Mouse (Mus musculus) embryonic facial prominence, embryonic 10.5 days (tissue): ENCODE results near the gene Sh3d21. TPM values are rescaled to one million over a fixed set of nuclear protein-coding genes. Genes with fewer than 3 reads are reported as not detected.

ENCODE experiments used
- DNase-seq: peaks from one replicate; pipeline ENCODE4 v3.0.0-alpha.2; 2017; ENCODE audit warnings: low spot score
- H3K27ac ChIP-seq: fragments of 300-500 bp; sonication (generic); replicated peaks from 2 replicates; pipeline ENCODE4 v1.5.1; 2016; ENCODE audit warnings: mild to moderate bottlenecking
- H3K27me3 ChIP-seq: fragments of 300-500 bp; sonication (generic); replicated peaks from 2 replicates; pipeline ENCODE4 v1.6.1; 2016; ENCODE audit warnings: low read depth, mild to moderate bottlenecking; ENCODE audit not compliant: poor library complexity, severe bottlenecking
- H3K36me3 ChIP-seq: fragments of 300-500 bp; sonication (generic); replicated peaks from 2 replicates; pipeline ENCODE4 v1.6.1; 2016; ENCODE audit warnings: mild to moderate bottlenecking, moderate library complexity
- H3K4me1 ChIP-seq: fragments of 300-500 bp; sonication (generic); 2 replicates; pipeline ENCODE4 v1.6.1; 2016
- H3K4me3 ChIP-seq: fragments of 300-500 bp; sonication (generic); 2 replicates; pipeline ENCODE4 v1.5.1; 2016; ENCODE audit warnings: mild to moderate bottlenecking, moderate library complexity
- H3K9me3 ChIP-seq: fragments of 300-500 bp; sonication (generic); 2 replicates; pipeline ENCODE4 v1.6.1; 2016; ENCODE audit warnings: mild to moderate bottlenecking
- WGBS: fragments of 180-500 bp; shearing (Covaris S2); methylation state at CpG from one replicate; pipeline ENCODE4 v1.1.7; 2016; 5-methylcytosine and 5-hydroxymethylcytosine counted together
- polyA plus RNA-seq: library from polyadenylated mRNA; unstranded; fragments of >200 nt; fragmentation: Nextera tagmentation; extraction: Ambion mirVana; gene quantifications from 2 replicates; pipeline ENCODE4 v1.2.1, GENCODE M21; 2016

Gene Sh3d21
- polyA plus RNA-seq, 1 experiment from 2014 or later, result 3.1 TPM

- no peaks in the 10 kb centered on the region for H3K9me3 ChIP-seq
- H3K27ac ChIP-seq, result no peak overlapping the region
- DNase-seq, result no peak
- H3K4me1 ChIP-seq, result peaks cover 47% of the 10 kb centered on the region
- WGBS, result 80% methylated on average over 4 of the region's 4 CpGs
- H3K36me3 ChIP-seq, result peaks cover 10% of the 10 kb centered on the region; the same call in 1 of the 2 replicates
- no peak overlapping the region for H3K4me3 ChIP-seq
- H3K27me3 ChIP-seq, result no peaks in the 10 kb centered on the region
These were observed 50.0 kb downstream of the Sh3d21 start for GRCm38 (mm10) chr4:126113243-126113642.

- H3K36me3 ChIP-seq, result no peaks in the 10 kb centered on the region
- 22% methylated on average over 7 of the region's 7 CpGs for WGBS
- H3K4me3 ChIP-seq, result peak overlapping the region; percentile 36; the same call in 1 of the 2 replicates
- H3K4me1 ChIP-seq, result peaks cover 57% of the 10 kb centered on the region
- DNase-seq, result no peak
- no peaks in the 10 kb centered on the region for H3K27me3 ChIP-seq
- no peaks in the 10 kb centered on the region for H3K9me3 ChIP-seq
- H3K27ac ChIP-seq, result peak overlapping the region; percentile 79
These were observed 52.1 kb downstream of the Sh3d21 start for GRCm38 (mm10) chr4:126111153-126111549.

GRCm38 (mm10) chr4:126110374-126111152 is 52.7 kb downstream of the Sh3d21 start:
- Histone ChIP-seq H3K4me1 (peaks cover 57% of the 10 kb centered on the region), H3K4me3 (peak overlapping the region; percentile 36; the same call in 1 of the 2 replicates), H3K36me3 (no peaks in the 10 kb centered on the region), H3K27ac (peak overlapping the region; percentile 79), H3K9me3 (no peaks in the 10 kb centered on the region), H3K27me3 (no peaks in the 10 kb centered on the region)
- DNase-seq, result peak; percentile 24
- WGBS, result 10% methylated on average over 12 of the region's 12 CpGs

DNA sequence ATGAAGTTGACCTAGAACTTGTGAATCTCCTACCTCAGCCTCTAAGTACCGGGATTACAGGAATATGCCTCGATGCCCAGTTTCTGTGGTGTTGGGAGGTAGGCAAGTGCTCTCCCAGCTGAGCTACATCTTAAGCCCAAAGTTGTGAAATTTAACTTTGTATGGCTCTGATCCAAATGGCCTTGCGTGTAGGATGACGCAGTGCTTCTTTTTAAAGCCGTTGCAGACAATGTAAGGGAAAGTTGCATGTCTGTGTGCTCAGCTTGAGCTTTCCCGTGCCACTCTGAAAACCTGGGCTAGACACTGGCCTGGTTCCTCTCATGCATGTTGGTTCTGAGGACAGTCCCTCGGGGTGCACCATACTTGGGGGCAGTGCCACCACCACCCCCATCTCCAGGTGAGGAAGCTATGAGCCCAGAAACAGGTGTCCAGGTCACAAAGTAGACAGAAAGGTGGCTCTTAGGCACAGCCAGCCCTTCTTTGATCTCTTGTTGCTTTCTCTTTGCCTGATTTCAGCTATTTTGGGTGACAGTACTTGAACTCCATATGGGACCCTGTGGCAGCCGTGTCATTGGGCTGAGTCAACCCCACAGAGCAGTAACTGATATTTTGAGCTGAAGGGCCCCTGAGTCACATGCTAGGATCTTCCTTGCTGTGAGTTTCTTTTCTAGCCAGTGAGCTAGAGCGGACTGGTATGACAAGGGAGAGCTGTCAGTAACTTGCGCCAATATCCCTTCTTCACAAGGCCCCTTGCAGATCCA is 53.5 kb downstream of the Sh3d21 start:
- no peak for DNase-seq
- H3K4me3 ChIP-seq, result peak overlapping the region; percentile 36; the same call in 1 of the 2 replicates
- peaks cover 62% of the 10 kb centered on the region for H3K4me1 ChIP-seq
- WGBS, result 84% methylated on average over 10 of the region's 10 CpGs
- peak overlapping the region; percentile 79; the same call in 1 of the 2 replicates for H3K27ac ChIP-seq
- H3K27me3 ChIP-seq, result no peaks in the 10 kb centered on the region
- H3K36me3 ChIP-seq, result no peaks in the 10 kb centered on the region
- H3K9me3 ChIP-seq, result no peaks in the 10 kb centered on the region

DNA sequence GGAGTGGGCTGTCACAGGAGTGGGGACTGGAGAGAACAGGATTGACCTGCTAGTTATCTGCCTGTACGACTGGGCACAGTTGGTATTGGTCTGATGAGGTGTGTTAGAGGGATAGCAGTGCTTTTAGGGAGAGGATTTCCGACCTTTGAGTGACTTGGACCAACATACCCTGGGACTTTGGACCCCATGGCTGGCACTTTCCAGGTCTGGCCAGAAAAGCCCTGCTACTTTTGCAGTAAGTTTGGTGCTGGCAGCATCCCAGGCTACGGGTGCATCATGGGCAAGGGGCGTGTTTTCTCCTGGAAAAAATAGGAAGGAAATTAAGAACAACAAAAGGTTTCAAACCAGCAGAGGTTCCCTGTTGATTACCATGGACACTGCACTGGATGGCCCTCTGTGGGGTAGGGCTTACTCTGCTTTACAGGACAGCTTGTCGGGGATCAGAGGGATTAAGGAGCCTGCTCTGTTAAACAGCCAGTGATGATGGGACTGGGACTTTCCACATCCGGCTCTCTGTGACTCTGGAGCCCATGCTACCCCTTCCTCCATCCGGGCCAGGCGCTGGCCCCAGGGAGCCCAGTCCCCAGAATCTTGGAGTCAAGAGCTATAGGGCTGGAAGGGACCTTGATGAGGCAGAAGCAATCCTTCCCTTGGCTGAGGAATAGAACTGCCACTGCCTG is 55.1 kb downstream of the Sh3d21 start:
- Histone ChIP-seq H3K4me3 (no peak overlapping the region), H3K27me3 (no peaks in the 10 kb centered on the region), H3K9me3 (no peaks in the 10 kb centered on the region), H3K4me1 (peaks cover 68% of the 10 kb centered on the region), H3K27ac (no peak overlapping the region), H3K36me3 (no peaks in the 10 kb centered on the region)
- WGBS, result 48% methylated on average over 8 of the region's 8 CpGs
- no peak for DNase-seq

DNA sequence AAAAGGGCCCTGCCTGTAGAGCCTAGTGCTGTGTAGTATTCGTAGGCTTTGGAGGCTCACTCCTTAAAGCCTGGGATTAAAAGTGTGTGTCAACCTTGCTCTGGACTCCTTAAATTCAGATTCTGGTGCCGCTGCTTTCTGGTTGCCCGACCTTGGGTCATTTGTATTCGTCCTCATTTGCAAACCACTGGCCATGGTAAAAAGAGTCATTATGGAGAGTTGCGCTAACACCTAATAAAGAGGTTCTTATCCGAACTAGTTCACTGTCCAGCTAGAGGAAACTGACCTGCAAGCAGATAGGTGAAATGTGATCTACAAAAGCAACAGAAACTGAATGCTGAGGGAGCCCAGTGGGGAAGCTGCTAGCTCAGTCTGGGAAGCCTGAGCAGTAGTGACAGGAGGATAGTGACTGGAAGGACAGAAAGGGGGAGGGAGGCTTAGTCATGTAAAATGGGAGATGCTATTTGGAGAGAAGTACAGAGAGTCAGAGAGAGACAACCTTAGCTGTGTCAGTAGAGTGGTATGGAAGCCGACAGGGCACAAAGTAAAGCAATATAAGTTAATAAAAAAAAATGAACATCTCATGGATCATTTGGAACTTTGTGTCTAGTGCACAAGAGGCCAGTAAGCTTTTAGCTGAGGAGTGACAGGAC is 58.0 kb downstream of the Sh3d21 start:
- Histone ChIP-seq H3K27ac (no peak overlapping the region), H3K36me3 (peaks cover 6% of the 10 kb centered on the region; the same call in 1 of the 2 replicates), H3K27me3 (no peaks in the 10 kb centered on the region), H3K4me1 (peaks cover 63% of the 10 kb centered on the region), H3K4me3 (peak overlapping the region; percentile 83), H3K9me3 (no peaks in the 10 kb centered on the region)
- WGBS, result 57% methylated on average over 7 of the region's 7 CpGs
- no peak for DNase-seq

DNA sequence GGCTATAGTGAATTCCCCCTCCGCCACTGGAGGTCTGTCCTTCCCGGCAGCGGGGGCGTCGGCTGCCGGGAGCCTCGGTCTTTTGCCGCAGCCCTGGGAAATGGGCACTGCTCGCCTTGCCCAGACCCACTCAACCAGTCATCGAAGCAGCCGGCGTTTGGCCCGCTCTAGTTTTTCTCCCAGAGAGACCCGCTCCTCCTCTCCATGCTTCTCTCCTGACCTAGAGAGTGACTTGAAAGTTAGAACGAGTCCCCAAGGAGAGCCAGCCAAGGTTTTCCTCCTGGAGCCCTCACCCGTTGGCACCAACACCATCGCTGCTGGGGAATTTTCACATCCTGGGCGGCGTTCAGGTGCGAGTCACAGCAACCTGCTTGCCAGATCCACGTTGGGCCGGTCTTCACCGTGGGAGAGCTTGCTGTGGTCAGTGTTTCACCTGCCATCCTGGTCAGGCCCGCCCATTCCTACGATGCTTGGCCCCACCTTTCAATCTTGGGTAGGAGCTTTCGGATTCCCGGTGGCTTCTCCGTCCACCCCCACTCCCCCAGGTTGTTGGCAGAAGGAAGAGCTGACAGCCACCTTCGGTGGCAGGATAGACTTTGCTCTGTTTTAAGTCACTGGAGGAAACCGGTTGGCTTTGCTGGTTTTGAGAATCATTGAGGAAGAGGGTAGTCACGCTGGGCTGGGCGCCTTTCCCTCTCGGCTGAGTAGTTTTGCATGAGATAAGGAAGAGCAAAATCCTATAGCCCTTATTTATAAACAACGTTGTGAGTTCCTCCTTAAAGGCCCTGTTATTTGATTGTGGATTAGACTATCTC is 58.8 kb downstream of the Sh3d21 start:
- WGBS, result 4% methylated on average over 34 of the region's 34 CpGs
- Histone ChIP-seq H3K27me3 (no peaks in the 10 kb centered on the region), H3K9me3 (no peaks in the 10 kb centered on the region), H3K27ac (peak overlapping the region; percentile 84), H3K4me1 (peaks cover 55% of the 10 kb centered on the region), H3K36me3 (peaks cover 14% of the 10 kb centered on the region; the same call in 1 of the 2 replicates), H3K4me3 (peak overlapping the region; percentile 83)
- DNase-seq, result peak; percentile 20

DNA sequence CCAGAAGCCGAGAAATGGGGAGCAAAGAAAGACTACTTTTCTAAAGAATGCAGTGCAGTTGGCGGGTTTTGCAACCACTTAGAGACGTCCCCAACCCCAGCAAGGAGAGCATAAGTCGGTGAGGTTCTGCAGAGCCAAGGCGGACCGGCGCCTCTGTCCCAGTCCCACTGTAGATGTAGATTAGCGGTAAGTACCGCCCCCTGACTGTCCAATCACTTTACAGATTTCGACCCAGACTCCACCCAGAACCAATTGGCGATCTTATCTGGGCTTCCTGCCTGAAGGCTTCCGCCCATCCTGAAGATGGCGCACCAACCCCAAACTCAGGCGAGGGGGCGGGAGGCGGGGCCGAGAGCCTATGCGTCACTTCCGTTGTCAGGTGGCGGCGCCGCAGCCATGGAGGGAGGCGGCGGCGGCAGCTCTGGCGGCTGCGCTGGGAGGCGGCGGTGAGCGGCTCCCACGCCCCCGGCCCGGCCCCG is 59.7 kb downstream of the Sh3d21 start, which contains the start of gene Stk40:
Gene Stk40, plus strand, starts transcription at position 368 of the 479 bp plus-strand sequence.
- peaks cover 23% of the 10 kb centered on the region for H3K36me3 ChIP-seq
- peak within 1 kb of the TSS; percentile 84 for H3K27ac ChIP-seq
- H3K9me3 ChIP-seq, result no peaks in the 10 kb centered on the region
- peak; percentile 98 for DNase-seq
- no peaks in the 10 kb centered on the region for H3K27me3 ChIP-seq
- H3K4me1 ChIP-seq, result peaks cover 46% of the 10 kb centered on the region
- under 1% methylated on average over 34 of the region's 34 CpGs for WGBS
- H3K4me3 ChIP-seq, result peak within 1 kb of the TSS; percentile 83

GRCm38 (mm10) chr4:126103057-126103581 is 60.2 kb downstream of the Sh3d21 start:
- no peaks in the 10 kb centered on the region for H3K9me3 ChIP-seq
- peak overlapping the region; percentile 83 for H3K4me3 ChIP-seq
- H3K36me3 ChIP-seq, result peaks cover 28% of the 10 kb centered on the region
- DNase-seq, result peak; percentile 57
- no peaks in the 10 kb centered on the region for H3K27me3 ChIP-seq
- 3% methylated on average over 15 of the region's 15 CpGs for WGBS
- peak overlapping the region; percentile 84 for H3K27ac ChIP-seq
- H3K4me1 ChIP-seq, result peaks cover 41% of the 10 kb centered on the region

DNA sequence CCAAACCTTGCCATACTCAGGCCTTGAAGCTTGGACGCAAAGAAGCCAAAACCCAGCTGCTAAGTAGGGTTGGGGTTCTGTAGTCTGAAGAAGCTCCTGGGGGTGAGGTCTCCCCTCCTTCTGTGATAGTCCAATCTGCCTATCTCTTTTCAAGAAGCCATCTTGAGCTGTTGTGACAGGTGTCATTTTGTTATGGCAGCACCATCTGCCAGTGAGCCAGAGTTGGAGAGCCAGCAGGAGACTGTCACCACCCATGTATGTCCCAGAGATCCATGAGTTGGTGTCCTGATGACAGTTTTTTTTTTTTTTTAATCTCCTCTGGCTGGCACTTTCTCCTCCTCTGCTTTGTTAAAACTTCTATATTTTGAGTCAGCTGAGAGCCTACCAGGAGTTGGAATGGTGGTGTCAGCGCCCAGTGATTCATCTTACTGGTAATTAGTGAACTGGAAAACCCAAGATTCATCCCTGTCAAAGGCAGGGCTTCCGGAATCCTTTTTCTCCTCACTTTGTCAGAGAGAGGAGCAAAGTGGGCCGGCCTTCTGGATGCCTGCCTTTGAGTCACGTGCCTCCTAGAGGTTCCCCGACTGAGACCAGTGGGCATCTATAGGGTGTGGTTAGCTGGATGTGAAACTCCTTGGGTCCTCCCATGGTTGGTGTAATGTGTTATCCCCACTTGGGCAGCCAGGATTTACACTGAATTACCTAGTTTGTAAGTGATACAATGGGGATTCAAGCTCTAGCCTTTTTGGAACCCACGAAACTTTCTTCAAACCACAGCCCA is 61.0 kb downstream of the Sh3d21 start:
- WGBS, result 48% methylated on average over 7 of the region's 7 CpGs
- peaks cover 35% of the 10 kb centered on the region for H3K36me3 ChIP-seq
- peak overlapping the region; percentile 83 for H3K4me3 ChIP-seq
- H3K27me3 ChIP-seq, result no peaks in the 10 kb centered on the region
- no peak for DNase-seq
- H3K9me3 ChIP-seq, result no peaks in the 10 kb centered on the region
- peaks cover 39% of the 10 kb centered on the region for H3K4me1 ChIP-seq
- H3K27ac ChIP-seq, result peak overlapping the region; percentile 84; the same call in 1 of the 2 replicates
